Mouse (Mus musculus): ENCODE results near the gene Slc22a20. TPM values are rescaled to one million over a fixed set of nuclear protein-coding genes. Genes with fewer than 3 reads are reported as not detected.
A peak's percentile ranks its signal among the peaks of the same experiment; 100 is the strongest.

Gene Slc22a20
- total RNA-seq (2021), result not detected
- long read RNA-seq, experiment 1, result 0 reads
- long read RNA-seq, experiment 2, result 0 reads

- no peak for TF ChIP-seq CTCF (IDR thresholded peaks at IDR 0.05)
- Histone ChIP-seq H3K4me3 (no peak within 1 kb of the TSS), H3K27ac (no peak within 1 kb of the TSS)
- intact Hi-C loops (cut with DNase I), result no loop called here
- no peak for DNase-seq (ENCODE audit: extremely low spot score in 1 of 2, low spot score in 2 of 2)
Measured at GRCm38 (mm10) chr19:5986043-5986442, at the start of gene Slc22a20. Gene Slc22a20 (minus strand): TSS chr19:5986143.

GRCm38 (mm10) chr19:6030520-6031280 lies 44.8 kb upstream of the Slc22a20 start:
- no peak for DNase-seq (ENCODE audit: extremely low spot score in 1 of 2, low spot score in 2 of 2)
- Histone ChIP-seq H3K4me3 (no peak overlapping the region), H3K27ac (no peak overlapping the region)
- no peak for TF ChIP-seq CTCF (IDR thresholded peaks at IDR 0.05)
- intact Hi-C loops (cut with DNase I), result no loop called here

- no peak for TF ChIP-seq CTCF (IDR thresholded peaks at IDR 0.05)
- Histone ChIP-seq H3K27ac (no peak overlapping the region), H3K4me3 (no peak overlapping the region)
- DNase-seq (ENCODE audit: extremely low spot score in 1 of 2, low spot score in 2 of 2), result no peak
- intact Hi-C loops (cut with DNase I), result no loop called here
Measured at GRCm38 (mm10) chr19:6029426-6029825, 43.5 kb upstream of the Slc22a20 start.

DNA sequence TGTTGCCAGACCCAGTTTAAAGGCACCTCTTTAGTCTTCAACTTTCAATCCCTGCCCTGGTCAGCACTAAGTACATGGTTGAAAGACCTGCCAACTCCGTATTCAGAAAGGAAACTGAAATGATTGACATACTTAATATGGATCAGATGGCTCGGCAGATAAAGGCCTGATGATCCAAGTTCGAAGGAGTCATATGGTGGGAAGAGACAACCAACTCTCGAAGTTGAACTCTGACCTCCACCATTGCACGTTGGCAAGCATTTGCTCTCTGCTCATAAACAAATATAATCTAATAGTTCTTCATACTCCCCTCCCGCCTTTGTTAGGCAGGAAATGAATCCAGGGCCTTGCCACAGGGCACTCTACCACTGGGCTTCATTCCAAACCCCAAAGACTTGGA lies 43.0 kb upstream of the Slc22a20 start:
- no peak for DNase-seq (ENCODE audit: extremely low spot score in 1 of 2, low spot score in 2 of 2)
- intact Hi-C loops (cut with DNase I), result no loop called here

DNA sequence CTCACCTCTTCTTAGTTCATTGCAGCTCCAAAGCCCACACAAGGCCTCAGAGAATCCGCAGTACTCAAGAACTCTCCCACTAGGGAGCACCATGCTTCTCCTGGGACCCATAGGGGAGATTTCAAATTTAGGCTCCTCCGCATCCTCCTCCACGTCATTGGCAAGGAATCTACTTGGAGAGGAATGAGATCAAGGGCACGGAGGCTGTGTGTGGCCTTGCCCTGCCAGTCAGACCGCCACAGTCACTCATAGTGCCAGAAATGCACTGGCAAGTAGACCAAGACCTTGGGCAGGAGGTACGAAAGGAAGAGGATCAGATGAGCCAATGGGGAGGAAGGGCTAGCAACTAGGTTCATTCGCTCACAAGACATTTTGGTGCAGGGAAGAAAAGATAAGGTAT lies 38.0 kb upstream of the Slc22a20 start:
- intact Hi-C loops (cut with DNase I), result no loop called here
- H3K27ac ChIP-seq, result no peak overlapping the region
- no peak for DNase-seq (ENCODE audit: extremely low spot score in 1 of 2, low spot score in 2 of 2)
- H3K4me3 ChIP-seq, result no peak overlapping the region
- no peak for TF ChIP-seq CTCF (IDR thresholded peaks at IDR 0.05)

More for the DNA sequence above, 43.0 kb upstream of the Slc22a20 start:
- Histone ChIP-seq H3K27ac (no peak overlapping the region), H3K4me3 (no peak overlapping the region)
- no peak for TF ChIP-seq CTCF (IDR thresholded peaks at IDR 0.05)

DNA sequence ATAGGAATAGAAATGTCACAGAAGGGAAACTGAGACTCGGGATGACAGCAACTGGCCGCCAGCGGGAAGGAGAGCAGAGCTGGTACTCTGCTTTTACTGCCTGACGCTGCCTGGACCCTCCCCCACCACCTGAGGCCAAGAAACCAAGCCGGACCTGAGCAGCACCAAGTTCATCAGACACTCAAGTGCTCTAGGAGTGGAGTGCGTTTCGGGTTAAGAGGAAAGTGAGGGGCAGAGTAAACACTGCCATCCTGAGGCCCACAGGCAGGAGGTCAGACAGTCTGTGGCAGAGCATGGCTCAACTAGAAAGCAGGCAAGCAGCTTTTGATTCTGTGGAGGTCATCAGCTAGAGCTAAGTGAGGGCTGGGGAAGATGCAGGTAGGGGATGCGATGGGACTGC lies 37.1 kb upstream of the Slc22a20 start:
- TF ChIP-seq CTCF (IDR thresholded peaks at IDR 0.05), result no peak
- intact Hi-C loops (cut with DNase I), result no loop called here
- Histone ChIP-seq H3K4me3 (no peak overlapping the region), H3K27ac (no peak overlapping the region)
- DNase-seq (ENCODE audit: extremely low spot score in 1 of 2, low spot score in 2 of 2), result no peak

- no peak for TF ChIP-seq CTCF (IDR thresholded peaks at IDR 0.05)
- no peak overlapping the region for H3K4me3 ChIP-seq
- no peak for DNase-seq (ENCODE audit: extremely low spot score in 1 of 2, low spot score in 2 of 2)
- intact Hi-C loops (cut with DNase I), result no loop called here
- H3K27ac ChIP-seq, result no peak overlapping the region
Measured at GRCm38 (mm10) chr19:6020276-6020675, 34.3 kb upstream of the Slc22a20 start.

GRCm38 (mm10) chr19:6018142-6019089 lies 32.5 kb upstream of the Slc22a20 start:
- peak; percentile 79 to 83 for DNase-seq (ENCODE audit: extremely low spot score in 1 of 2, low spot score in 2 of 2)
- intact Hi-C loops (cut with DNase I), result loop anchor here (1.0 kb wide), 1 partner anchor 53 kb away; no protein-coding TSS in a partner anchor
- TF ChIP-seq CTCF (IDR thresholded peaks at IDR 0.05), result peak; percentile 96
- no peak overlapping the region for H3K4me3 ChIP-seq
- H3K27ac ChIP-seq, result no peak overlapping the region

DNA sequence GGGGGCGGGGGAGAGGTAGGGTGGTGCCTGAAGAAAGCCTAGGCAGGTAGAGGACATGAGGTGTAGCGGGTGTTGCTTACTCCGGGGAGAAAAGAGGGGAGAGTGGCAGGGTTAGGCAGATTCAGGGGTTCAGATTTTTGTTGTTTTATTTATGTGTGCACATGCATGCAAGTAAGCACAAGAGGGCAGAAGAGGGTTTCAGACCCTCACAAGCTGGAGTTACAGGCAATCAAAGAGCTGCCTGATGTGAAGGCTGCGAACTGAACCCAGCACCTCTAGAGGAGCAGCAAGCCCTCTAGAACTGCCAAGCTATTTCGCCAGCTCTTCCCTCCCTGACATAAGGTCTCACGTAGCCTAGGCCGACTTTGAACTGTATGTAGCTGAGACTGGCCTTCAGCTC lies 30.6 kb upstream of the Slc22a20 start:
- peak; percentile 30 for TF ChIP-seq CTCF (IDR thresholded peaks at IDR 0.05)
- H3K27ac ChIP-seq, result no peak overlapping the region
- intact Hi-C loops (cut with DNase I), result no loop called here
- H3K4me3 ChIP-seq, result peak overlapping the region; percentile 71
- DNase-seq (ENCODE audit: extremely low spot score in 1 of 2, low spot score in 2 of 2), result no peak

GRCm38 (mm10) chr19:6015511-6016315 lies 29.8 kb upstream of the Slc22a20 start, which contains the start of gene Capn1:
Gene Capn1 (minus strand): TSS chr19:6015897.
- H3K27ac ChIP-seq, result peak within 1 kb of the TSS; percentile 95
- TF ChIP-seq CTCF (IDR thresholded peaks at IDR 0.05), result no peak; the same call in 1 of the 2 replicates
- DNase-seq (ENCODE audit: extremely low spot score in 1 of 2, low spot score in 2 of 2), result peak; percentile 56 to 72
- intact Hi-C loops (cut with DNase I), result loop anchor here (2.0 kb wide), 1 partner anchor 91 kb away; the partner anchor contains the start of gene Cdc42ep2
- peak within 1 kb of the TSS; percentile 71 for H3K4me3 ChIP-seq

DNA sequence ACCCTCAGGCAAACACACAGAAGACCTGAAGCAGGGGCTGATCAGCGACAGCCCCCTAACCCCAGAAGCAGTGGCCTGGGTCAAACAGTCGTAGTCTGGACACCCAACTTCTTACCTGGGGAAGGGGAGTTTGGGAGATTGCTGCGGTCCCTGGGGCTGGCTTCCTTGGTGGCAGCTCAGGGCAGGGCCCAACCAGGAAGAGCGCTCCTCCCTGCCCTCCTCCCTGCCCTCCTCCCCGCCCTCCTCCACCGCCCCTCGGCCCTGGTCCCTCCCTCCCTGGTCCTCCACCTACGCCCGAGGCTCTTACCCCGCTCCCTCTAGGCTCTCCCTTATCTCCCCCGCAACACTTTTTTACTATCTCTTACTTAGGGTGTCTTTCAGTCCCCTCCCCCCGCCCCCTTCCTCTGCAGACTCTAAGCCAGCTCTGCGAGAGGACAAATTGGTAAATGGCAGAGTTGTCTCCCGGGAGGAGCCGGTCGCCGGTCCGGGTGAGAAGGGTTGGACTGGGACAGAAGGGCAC lies 29.1 kb upstream of the Slc22a20 start:
- TF ChIP-seq CTCF (IDR thresholded peaks at IDR 0.05), result no peak
- Histone ChIP-seq H3K27ac (peak overlapping the region; percentile 95), H3K4me3 (peak overlapping the region; percentile 71)
- intact Hi-C loops (cut with DNase I), result loop anchor here (2.0 kb wide), 1 partner anchor 90 kb away; the partner anchor contains the start of gene Cdc42ep2
- no peak for DNase-seq (ENCODE audit: extremely low spot score in 1 of 2, low spot score in 2 of 2)

Data from left cerebral cortex, adult 2 months (tissue).